Mouse (Mus musculus): ENCODE data around the gene Gm20388. TPM values are rescaled to one million over a fixed set of nuclear protein-coding genes. Genes with fewer than 3 reads are reported as not detected.
A peak's percentile ranks its signal among the peaks of the same experiment; 100 is the strongest.
"Not testable (repeated sequence)": the region's sequence is repeated elsewhere in the genome, so short reads cannot be mapped to it uniquely, and the experiment has no call there.

Gm20388 gene
- total RNA-seq, 2 experiments from 2014 or later: 4.0 TPM; not detected in 1

GRCm38 (mm10) chr8:123497699-123498098 is 3587.1 kb downstream of the Gm20388 start:
- no peak for DNase-seq

- DNase-seq: no peak
Measured at GRCm38 (mm10) chr8:123498963-123499362, 3588.3 kb downstream of the Gm20388 start.

GRCm38 (mm10) chr8:123499556-123499955 is 3588.9 kb downstream of the Gm20388 start:
- no peak for DNase-seq

GRCm38 (mm10) chr8:123502192-123502591 is 3591.6 kb downstream of the Gm20388 start:
- DNase-seq: no peak

- DNase-seq: no peak
Measured at GRCm38 (mm10) chr8:123503801-123504467, 3593.3 kb downstream of the Gm20388 start.

GRCm38 (mm10) chr8:123504591-123505195 is 3594.1 kb downstream of the Gm20388 start:
- DNase-seq: no peak

- DNase-seq: no peak
Measured at GRCm38 (mm10) chr8:123505267-123505666, 3594.6 kb downstream of the Gm20388 start.

- no peak for DNase-seq
Measured at GRCm38 (mm10) chr8:123505695-123506094, 3595.1 kb downstream of the Gm20388 start.

GRCm38 (mm10) chr8:123507153-123507552 is 3596.5 kb downstream of the Gm20388 start:
- DNase-seq: no peak

- no peak for DNase-seq
Measured at GRCm38 (mm10) chr8:123510819-123511218, 3600.2 kb downstream of the Gm20388 start.

GRCm38 (mm10) chr8:123514136-123514535 is 3603.5 kb downstream of the Gm20388 start:
- DNase-seq: no peak

GRCm38 (mm10) chr8:123514781-123515539 is 3604.3 kb downstream of the Gm20388 start, which contains the start of gene Dbndd1:
Gene Dbndd1, minus strand, starts transcription at chr8:123515463.
- peak; percentile 11 to 12 for DNase-seq

GRCm38 (mm10) chr8:123515540-123515897 is 3604.9 kb downstream of the Gm20388 start:
- no peak for DNase-seq

GRCm38 (mm10) chr8:123516596-123516995 is 3606.0 kb downstream of the Gm20388 start:
- DNase-seq: no peak

GRCm38 (mm10) chr8:123518172-123518571 is 3607.5 kb downstream of the Gm20388 start:
- no peak for DNase-seq

GRCm38 (mm10) chr8:123518667-123519066 is 3608.0 kb downstream of the Gm20388 start, which contains the start of gene Gas8:
Gene Gas8, plus strand, starts transcription at chr8:123518834.
- DNase-seq: peak; percentile 91 to 94

- not testable (repeated sequence) for DNase-seq
Measured at GRCm38 (mm10) chr8:123520048-123520447, 3609.4 kb downstream of the Gm20388 start.

- DNase-seq: no peak
Measured at GRCm38 (mm10) chr8:123527720-123528489, 3617.3 kb downstream of the Gm20388 start.

GRCm38 (mm10) chr8:123536242-123536989 is 3625.8 kb downstream of the Gm20388 start:
- no peak for DNase-seq

- DNase-seq: no peak
Measured at GRCm38 (mm10) chr8:123536990-123537380, 3626.3 kb downstream of the Gm20388 start.

- DNase-seq: peak in 1 of 2 experiments; percentile 40
Measured at GRCm38 (mm10) chr8:123537641-123538040, 3627.0 kb downstream of the Gm20388 start.
